Comparison of ENCODE assay signal across 8 mouse cellular contexts in the genomic region with DNA sequence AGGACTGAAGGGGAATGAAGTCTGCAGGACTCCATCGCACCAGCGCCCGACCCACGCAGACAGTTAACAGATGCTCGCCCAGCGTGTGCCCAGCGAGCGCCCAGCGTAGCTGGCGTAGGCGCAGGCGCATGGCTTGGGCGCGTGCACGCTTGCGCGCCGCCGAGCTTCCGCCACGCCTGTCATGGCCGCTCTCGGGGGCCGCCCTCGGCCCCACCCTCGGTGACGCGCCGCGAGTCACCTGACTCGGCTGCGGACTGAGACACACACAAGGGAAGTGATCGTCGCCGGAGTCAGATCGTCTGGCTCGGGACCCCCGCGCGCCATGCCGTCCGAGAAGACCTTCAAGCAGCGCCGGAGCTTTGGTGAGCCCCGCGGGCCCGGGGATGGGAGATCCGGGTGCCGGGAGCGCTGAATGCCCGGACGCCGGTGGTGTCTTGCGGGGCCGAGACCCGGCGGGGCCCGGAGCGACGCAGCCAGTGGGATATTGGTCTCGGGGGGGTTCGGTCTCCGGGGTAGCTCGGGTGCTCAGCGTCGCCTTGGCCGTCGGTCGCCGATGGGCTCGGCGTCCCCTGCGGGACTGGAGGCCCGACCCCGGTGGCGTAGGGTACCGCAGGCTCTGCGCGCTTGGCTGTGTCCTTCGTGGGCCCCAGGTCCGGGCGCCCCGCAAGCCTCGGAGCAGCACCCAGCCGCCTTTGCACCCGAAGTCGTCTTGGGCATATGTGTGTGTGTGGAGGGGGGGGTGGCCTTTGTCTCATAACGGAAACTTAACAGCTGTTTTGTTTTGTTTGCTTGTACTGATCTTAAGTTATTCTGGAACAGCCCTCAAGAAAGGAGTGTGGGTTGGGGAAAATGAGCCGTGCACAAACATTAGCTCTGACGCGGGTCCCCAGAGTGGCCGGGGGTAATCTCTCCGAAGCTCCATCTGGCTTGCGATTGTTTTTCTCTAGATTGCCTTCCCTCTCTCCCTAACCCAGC. TPM values are rescaled to one million over a fixed set of nuclear protein-coding genes. Genes with fewer than 3 reads are reported as not detected.
DNase-seq lines count a peak whose midpoint lies in the region; ATAC-seq and TF ChIP-seq lines count a peak whose summit lies in the region.

Map1lc3b (plus strand) TSS at position 159 of the 975 bp plus-strand sequence.

- in situ Hi-C loops in Patski (cut with MboI; ENCODE audit: low pct_unique_long_range_greater_than_20kb): loop anchor here (5.0 kb wide), 1 partner anchor 43 kb away; no protein-coding TSS in a partner anchor

- H3K36me3 ChIP-seq in hindbrain, embryonic 14.5 days (replicated peaks; ENCODE audit: control insufficient read depth, insufficient read depth): peaks cover 19% of the 10 kb centered on the region

- CTCF ChIA-PET in Patski (lab: Charles Lee): interaction anchor here (1.0 to 1.7 kb wide), 7 partner anchors 11 to 94 kb away, joined by 3 to 7 read pairs (median 4); no protein-coding TSS in a partner anchor

- under 1% methylated on average over 94 of the region's 94 CpGs for WGBS in hindbrain, embryonic 14.5 days

- no peaks in the 10 kb centered on the region for H3K27me3 ChIP-seq in Patski
- H3K27me3 ChIP-seq in hindbrain, embryonic 14.5 days (ENCODE audit: control insufficient read depth, insufficient read depth, low read length): no peaks in the 10 kb centered on the region

- H3K4me3 ChIP-seq in hindbrain, embryonic 14.5 days (replicated peaks; ENCODE audit: low read length): peak within 1 kb of the TSS; percentile 92

- ATAC-seq in Patski: peak; percentile 49
- peak; percentile 89 for ATAC-seq in hindbrain, embryonic 14.5 days (ENCODE audit: low FRiP score)

- H3K4me2 ChIP-seq in hindbrain, embryonic 14.5 days (replicated peaks): peak within 1 kb of the TSS; percentile 89

- DNase-seq in Patski (ENCODE audit: low read depth, low spot score): no peak
- DNase-seq in cerebellum, postnatal 14 days: peak; percentile 98 to 99
- DNase-seq in frontal cortex, postnatal 25 days (ENCODE audit: low spot score in 2 of 2): peak; percentile 86 to 93
- peak; percentile 99 for DNase-seq in hindbrain, embryonic 14.5 days (ENCODE audit: low spot score)
- DNase-seq in layer of hippocampus, postnatal 36 days: peak; percentile 97
- peak; percentile 95 for DNase-seq in lung, postnatal 36 days
- peak; percentile 96 for DNase-seq in retina, postnatal 1 day
- peak; percentile 93 to 97 for DNase-seq in urinary bladder, adult 18-20 months (ENCODE audit: low spot score in 2 of 2)

- no peaks in the 10 kb centered on the region for H3K9me3 ChIP-seq in hindbrain, embryonic 14.5 days (ENCODE audit: control insufficient read depth, low read length)

- no peak for TF ChIP-seq CTCF in Patski (IDR thresholded peaks at IDR 0.05)

- H3K9ac ChIP-seq in hindbrain, embryonic 14.5 days: peak within 1 kb of the TSS; percentile 91

- H3K4me1 ChIP-seq in hindbrain, embryonic 14.5 days (replicated peaks; ENCODE audit: control insufficient read depth, insufficient read depth, low read length): peaks cover 22% of the 10 kb centered on the region

- POLR2A ChIA-PET in Patski (lab: Charles Lee): interaction anchor here (0.7 to 4.1 kb wide), 5 partner anchors 11 to 72 kb away, joined by 3 to 25 read pairs (median 3); partner anchors contain the start of gene Fbxo31

- H3K27ac ChIP-seq in hindbrain, embryonic 14.5 days: peak within 1 kb of the TSS; percentile 82

RNA-seq across cellular contexts. Expression of gene Map1lc3b, which starts in this region (rescaled TPM):
- 196 TPM for polyA plus RNA-seq in Patski (2021)
- polyA plus RNA-seq in hindbrain, embryonic 14.5 days (2014; fragmentation: Nextera tagmentation; extraction: Ambion mirVana): 389 and 391 TPM in 2 replicates
- total RNA-seq in layer of hippocampus, postnatal 36 days (2021): 100 to 1,000 TPM; 160 to 180 TPM
